Mouse (Mus musculus) liver, embryonic 14.5 days (tissue): Measurements from ENCODE around the gene Srp9.

Experiments
- CTCF ChIP-seq: IDR thresholded peaks from 2 replicates; pipeline ENCODE4 v1.5.1; 2016; ENCODE audit warnings: antibody characterized with exemption, low read depth, control low read depth
- EP300 ChIP-seq: IDR thresholded peaks from 2 replicates; pipeline ENCODE4 v1.6.1; 2016; ENCODE audit warnings: antibody characterized with exemption, low read depth

DNA sequence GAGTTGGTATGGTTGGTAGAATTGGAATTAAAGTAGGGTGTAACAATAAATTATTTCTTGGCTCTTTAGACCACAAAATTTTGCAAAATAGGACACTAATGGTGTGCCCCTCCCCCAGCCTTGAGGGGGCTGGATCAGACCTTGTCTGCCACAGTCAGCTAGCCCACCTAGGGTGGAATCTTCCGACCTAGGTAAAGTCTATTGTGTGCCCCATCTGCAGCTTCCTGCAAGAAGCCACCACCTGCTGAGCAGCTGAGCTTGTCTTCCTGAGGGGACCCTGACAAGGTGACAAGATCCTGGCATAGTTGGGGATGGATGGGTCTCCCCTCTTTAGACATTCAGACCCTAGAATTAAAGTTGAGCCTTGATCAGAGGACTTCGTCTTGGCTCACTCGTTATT is 35.0 kb downstream of the Srp9 start:
- TF ChIP-seq EP300, result no peak
- no peak for TF ChIP-seq CTCF
